Mouse (Mus musculus): ENCODE measurements around the gene Wapl.

The Wapl gene

DNA sequence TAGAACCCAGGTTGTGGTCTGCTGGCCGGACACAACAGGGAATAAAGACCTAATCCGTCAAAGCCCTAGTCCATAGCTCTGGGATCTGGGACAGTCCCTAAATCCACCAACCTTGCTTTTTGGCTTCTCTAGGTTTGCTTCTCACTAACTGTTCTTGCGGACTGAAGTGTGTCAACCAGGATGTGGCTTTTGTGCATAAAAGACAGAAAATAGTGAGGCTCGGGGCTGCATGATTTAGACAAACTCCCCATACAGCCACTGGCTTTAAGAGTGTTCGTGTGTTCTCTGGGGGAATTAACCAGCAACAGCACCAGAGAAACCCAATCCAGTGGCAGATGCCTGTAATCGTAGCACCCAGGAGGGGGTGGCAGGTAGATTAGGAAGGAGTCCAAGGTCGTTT lies 98.4 kb downstream of the Wapl start:
- in situ Hi-C loops (cut with MboI): loop anchor here (10.0 kb wide), 1 partner anchor 157 kb away; no protein-coding TSS in a partner anchor

DNA sequence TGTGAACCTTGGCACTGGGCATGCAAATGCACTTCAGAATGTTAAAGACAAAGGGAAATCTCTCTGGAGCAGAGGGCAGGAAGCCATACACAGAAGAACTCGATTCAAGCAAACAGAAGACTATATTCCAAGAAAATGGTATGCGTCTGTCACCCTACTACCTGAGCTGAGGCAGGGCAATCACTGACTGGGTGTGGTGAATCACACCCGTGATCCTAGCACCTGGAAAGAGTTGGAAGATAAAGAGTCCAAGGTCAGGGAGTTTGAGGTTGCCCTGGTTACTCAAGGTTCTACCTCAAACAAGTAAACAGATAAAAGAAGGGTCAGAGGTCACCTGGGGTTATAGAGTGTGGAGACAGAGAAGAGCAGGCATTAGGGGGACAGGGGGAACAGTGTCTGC lies 100.0 kb downstream of the Wapl start:
- in situ Hi-C loops (cut with MboI): loop anchor here (10.0 kb wide), 1 partner anchor 159 kb away; no protein-coding TSS in a partner anchor

DNA sequence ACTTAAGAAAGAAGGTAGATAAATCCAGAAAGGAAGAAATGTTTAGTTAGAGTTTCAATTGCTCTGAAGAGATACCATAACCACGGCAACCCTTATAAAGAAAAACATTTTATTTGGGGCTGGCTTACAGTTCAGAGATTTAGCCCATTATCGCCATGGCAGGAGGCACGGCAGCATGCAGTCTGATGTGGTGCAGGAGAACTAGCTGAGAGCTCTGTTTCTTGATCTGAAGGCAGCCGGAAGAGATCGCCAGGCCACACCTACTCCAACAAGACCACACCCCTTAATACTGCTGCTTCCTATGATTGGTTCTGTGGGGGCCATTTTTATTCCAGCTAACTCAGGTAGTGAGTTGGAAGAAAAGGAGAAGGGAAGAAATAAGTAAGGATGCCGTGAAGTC lies 100.5 kb downstream of the Wapl start:
- in situ Hi-C loops (cut with MboI): loop anchor here (10.0 kb wide), 1 partner anchor 159 kb away; no protein-coding TSS in a partner anchor

DNA sequence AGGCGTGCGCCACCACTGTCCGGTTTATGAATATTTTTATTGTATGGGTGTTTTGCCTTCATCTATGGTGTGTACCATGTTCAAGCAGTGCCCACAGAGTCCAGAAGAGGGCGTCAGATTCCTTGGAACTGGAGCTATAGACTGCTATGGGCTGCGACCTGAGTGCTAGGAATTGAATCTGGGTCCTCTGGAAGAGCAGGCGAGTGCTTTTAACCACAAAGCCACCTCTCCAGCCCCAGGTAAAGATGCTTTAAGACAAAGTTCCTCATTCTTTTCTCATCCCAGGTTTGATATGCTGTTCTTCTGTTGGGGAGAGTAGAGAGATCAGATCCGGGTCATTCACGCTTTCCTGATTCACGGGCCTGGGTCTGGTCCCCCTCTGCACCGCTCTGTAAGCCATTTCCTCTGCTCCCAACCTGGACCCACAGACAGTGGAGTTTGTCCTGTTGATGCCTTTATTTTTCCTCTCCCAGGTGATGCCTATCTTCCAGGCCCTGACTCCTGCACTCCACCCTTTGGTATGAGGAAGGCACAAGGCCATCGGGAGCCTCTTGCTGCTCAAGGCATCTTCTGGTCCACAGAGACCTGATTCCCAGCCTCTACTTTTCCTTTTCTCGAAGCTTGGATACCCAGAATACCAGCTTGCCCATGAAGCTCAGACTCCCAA lies 103.1 kb downstream of the Wapl start:
- in situ Hi-C loops (cut with MboI): loop anchor here (10.0 kb wide), 1 partner anchor 162 kb away; no protein-coding TSS in a partner anchor

DNA sequence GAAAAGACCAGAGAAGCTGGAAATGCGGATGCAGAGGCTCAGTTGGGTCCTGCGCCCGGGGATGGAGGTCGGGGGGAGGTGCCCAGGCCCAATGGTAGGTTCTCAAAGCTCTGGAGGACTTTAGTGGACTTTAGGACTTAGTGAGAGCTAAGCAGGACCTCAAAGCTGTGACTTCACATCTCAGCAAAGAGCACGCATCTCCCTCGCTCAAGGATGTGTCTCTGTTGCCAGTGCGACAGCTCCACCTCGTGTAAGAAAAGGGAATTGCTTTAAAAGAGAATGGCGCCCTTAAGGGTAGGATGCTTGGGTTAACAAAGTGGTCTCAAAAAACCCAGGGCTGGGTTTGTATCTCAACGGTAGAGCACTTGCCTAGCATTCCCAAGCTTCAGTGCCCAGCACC lies 104.1 kb downstream of the Wapl start:
- in situ Hi-C loops (cut with MboI): loop anchor here (10.0 kb wide), 1 partner anchor 163 kb away; no protein-coding TSS in a partner anchor

DNA sequence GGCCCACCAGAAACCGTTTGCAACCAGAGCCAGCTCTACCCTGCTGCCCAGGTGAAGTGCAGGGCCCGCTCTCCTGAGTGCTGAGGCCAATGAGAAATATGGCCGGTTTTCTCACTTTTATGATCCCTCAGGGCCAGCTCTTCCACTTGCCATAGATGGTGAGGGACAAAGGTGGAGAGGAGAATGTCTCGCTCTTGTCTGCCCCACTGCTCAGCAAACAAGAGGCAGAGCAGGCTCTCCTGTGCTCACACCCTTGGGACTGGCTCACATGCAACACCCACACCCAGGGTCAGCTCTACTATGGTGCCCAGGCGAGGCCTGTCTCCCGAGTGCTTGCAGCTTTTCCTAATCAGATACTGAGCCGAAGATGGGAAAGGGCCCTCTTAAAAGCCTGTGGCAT lies 105.0 kb downstream of the Wapl start:
- in situ Hi-C loops (cut with MboI): loop anchor here (10.0 kb wide), 1 partner anchor 164 kb away; no protein-coding TSS in a partner anchor

DNA sequence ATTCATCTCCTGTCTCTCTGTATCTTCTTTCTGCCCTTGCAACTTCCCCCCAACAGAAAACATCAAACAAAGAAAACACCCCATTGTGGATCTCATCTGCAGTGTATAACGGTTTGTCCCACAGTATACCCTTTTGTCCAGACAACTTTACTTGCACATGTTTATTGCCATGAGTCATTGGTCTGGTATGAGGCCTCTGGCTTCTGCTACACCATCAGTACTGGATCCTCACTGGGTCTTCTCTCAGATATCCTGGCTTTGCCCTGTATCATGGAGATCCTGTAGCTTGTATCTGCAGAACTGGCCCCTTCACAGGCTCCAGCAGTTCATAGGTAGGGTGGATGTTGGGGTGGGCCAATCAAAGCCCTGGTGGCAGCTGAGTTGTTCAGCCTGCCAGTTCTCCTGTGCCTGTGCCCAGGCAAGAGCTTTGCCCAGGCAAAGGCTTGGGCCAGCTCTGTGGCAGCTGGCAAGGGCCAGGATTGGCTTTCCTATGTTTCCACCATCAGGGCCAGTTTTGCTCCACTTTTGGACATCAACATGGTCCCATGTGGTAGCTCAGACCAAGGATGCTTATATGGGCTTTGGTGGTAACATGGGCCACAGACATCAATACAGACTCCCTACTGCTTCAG lies 119.8 kb downstream of the Wapl start:
- in situ Hi-C loops (cut with MboI): no loop called here
